Mouse (Mus musculus) activated CD4-positive, CD25-positive, alpha-beta regulatory T cell, adult 4 months (primary cell): ENCODE measurements around the gene Kat7. TPM values are rescaled to one million over a fixed set of nuclear protein-coding genes. Genes with fewer than 3 reads are reported as not detected.

Experiments
- ATAC-seq: one replicate; pipeline ENCODE4 v1.8.0; 2017
- polyA plus RNA-seq, 2 experiments: library from polyadenylated mRNA; unstranded; fragments of 100-300 nt; shearing (Covaris generic); gene quantifications; one replicate each; pipeline ENCODE4 v1.2.1; 2017

Gene Kat7
- polyA plus RNA-seq, 2 experiments from 2014 or later: 40.8 to 49.2 TPM

DNA sequence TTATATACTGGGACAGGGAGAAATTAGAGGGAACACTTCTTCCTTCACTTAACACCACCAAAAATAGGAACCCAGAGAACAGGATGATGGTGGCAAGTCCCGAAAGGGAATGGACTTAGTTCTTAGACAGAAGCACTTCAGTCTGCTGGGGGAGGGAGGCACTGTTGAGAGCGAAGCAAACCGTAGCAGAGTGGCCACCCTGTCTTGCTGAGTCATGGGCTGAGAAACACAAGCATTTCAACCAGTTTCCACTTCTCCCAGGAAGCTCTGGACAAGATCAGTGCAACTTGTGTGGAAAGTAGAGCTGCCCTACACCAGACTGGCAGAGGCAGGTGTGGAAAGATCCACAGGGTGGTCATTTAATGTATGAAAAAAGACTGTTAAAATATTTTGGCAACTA is 35.4 kb downstream of the Kat7 start:
- no peak for ATAC-seq

DNA sequence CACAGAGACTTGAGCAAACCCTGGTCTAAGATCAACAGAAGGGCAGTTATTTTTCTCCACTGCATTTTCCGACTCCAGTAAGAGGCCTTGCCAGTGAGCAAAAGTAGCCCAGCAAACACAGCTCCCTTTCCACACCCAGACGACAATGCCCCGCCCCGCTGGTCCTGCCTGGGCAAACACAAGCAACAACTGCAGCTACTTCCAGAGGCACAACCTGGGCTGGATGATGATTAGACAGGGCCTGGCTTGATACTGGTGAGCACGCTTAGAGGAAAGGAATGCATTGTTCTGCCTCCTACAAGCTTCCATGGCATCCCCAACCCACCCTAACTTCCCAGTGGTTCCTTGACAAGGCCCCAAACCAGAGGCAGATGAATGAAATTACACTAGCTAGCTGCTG is 36.4 kb downstream of the Kat7 start:
- ATAC-seq: no peak

DNA sequence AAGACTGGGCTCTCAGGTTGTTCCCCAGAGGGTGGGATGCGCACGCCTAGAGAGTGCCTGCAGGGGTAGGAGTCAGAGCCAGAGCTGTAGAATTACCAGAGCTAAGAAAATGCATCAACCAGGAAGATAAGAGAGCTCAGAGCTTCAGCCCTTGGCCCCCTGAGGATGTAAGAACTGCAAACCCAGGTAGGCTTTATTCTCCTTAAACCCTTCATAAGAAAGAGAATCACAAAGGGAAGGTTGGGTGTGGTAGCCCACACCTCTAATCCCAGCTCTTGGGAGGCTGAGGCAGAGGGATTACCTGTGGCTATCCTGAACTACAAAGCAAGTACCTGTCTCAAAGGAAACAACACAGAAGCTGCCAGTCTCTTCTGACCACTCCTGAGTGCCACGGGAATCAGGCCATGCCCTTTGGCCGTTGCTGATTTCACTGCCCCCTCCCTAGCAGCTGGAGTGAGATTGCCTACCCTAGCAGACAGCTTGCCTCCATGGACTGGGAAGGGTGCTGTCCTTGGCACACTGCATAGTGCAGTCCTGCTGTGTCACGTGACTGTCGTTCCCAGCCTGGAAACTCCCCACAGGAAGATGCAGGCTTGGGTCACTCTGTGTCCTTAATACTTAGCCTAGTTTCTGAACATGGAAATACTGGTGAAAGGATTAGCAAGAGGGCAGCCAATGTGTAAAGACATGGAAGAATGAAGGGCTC is 43.4 kb downstream of the Kat7 start:
- ATAC-seq: no peak

DNA sequence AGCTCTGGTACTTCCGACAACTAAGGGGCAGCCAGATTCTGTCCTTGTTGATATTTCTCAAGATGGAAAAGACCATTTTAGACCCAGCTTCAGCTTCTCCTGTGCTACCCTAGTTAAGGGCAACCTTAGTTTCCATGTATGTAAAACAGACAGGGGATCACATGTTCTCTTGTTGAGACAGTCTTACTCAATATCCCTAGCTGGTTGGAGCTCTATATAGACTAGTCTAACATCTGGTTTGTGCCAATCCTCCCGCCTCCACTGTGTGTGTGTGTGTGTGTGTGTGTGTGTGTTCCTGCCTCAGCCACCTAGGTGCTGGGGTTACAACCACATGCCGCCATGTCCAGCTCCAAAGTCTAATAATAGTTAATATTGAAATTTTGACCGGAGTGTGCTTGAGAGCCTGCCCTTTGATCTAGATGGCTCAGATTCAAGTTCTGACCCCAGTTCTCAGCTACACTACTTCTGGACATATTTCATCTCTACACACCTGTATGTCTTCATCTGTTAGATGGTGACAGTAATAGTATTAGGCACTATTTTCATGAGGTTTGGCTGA is 45.5 kb downstream of the Kat7 start:
- no peak for ATAC-seq

DNA sequence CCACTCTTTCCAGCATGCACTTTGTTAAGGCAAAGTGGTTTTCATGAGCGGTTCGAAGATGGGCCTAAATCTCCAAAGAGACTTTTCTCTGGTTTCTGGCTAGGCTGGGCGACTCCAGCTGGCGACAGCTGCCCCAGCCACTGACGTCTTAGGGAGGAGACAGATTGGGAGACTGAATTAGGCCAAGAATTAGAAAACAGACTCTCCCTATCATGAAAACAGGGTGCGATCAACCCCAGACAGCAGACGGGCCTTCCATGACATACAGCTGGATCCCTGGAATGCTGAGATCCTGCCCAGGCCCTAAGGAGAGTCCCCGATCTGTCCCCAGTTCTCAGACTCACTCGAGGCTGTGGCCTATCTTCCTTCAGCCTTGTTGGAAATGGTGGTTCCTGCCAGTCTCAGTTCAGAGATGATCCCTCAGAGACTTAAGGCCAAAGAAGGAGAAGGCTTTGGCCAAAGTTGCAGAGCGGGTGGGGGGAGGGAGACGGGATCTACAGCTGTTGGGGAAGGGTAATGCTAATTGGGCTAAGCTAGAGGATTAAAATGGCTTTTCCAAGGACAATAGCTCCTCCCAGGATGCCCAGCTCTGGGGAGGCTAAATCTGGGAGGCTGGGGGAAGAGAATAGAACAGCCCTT is 46.1 kb downstream of the Kat7 start:
- ATAC-seq: no peak

DNA sequence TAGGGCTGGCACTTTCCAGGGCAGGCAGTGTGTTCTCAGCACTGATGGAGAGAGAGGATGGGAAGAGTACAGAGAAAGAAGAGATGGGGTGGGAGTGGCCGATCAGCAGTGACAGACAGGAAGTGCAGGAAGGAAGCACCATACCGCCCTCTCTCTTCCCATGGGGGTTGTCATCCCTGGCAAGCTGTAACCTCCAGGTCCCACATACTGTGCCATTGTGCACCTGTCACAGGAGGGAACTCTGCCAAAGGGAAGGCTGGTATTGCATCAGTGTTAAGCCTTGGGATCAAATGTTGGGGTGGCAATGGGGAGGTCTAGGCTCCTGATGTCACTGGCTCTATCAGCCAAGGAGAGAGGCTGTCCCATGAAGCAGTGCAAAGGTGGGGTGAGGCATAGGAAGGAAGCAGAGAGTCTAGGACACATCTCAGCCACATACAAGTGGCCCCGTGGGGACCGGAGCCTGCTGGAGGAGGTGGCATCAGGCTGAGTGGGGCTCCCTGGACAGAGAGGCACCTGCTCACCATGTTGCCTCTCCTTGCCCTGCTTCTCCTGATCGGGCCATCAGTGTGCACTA is 48.8 kb downstream of the Kat7 start, which contains the start of gene Tac4:
TSS of gene Tac4 (plus strand) at position 352 of the 574 bp plus-strand sequence.
- no peak for ATAC-seq

DNA sequence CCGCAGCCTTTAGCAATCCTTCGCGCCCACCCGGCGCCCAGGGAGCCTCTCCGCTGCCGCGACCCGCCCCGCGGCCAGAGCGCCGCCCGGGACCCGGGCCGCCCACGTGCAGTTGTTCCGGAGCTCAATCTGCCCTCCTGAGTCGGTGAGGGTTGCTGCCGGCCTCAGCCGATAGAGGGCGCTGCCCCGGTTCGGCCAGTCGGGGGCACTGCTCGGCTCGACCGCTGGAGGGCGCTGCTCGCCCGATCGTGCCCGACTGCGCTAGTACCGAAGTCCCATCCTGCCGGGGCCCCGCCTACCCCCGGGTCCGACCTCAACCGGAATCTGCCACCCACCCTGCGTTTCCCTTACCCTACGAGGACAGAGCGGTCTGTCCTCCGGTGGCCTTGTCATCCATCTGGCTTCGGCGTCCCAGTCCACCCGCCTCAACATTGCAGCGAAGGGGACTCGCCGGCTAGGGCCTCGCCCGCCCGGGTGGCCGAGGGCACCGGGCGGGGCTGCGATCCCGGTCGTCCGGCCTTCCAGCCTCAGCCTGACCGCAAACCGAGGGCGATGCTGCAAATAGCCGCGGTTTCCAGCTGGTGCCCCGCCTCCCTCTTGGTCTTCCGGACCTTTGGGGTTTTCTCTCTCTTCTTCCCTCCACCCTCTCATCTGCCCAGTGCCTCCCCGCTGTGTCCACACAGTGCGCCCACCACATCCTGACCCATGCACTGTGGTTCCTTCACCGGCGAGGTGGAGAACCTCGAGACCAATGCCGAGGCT is 50.8 kb downstream of the Kat7 start:
- peak; percentile 84 for ATAC-seq

DNA sequence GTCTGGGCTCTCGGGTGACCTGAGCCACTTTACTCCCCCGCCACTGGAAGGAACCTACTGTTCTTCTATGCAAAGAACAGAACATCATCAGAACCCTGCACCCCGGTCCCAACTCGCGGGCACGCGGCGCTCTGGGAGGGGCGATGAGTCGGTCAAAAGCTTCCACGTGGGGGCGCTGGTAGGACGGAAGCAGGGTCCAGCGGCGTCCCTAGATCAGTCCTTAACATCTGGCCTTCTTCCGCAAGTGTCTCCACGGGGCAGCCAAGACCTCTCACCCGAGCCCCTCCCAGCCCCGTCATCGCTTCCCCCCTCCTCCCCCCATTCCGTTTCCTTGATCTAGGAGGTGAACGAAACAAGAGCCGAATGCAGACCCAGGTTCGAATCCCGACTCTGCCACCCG is 51.6 kb downstream of the Kat7 start:
- ATAC-seq: no peak

DNA sequence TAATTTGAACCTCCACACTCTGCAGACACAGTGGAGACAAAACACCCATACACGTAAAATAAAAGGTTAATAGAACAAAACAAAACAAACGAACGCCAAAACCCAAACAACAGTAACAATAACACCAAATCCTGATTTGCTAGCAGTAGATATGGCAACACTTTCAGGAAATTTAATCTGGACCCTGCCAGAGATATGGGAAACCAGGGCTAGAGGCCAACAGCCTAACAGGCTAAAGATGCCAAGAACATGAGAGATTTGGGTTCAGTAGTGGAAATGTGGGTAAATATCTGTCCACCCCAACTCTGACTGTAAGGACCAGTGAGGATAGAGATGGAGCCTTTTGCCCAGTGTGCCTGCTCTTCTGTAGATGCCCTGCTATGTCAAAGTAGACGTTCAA is 52.1 kb downstream of the Kat7 start:
- ATAC-seq: no peak

DNA sequence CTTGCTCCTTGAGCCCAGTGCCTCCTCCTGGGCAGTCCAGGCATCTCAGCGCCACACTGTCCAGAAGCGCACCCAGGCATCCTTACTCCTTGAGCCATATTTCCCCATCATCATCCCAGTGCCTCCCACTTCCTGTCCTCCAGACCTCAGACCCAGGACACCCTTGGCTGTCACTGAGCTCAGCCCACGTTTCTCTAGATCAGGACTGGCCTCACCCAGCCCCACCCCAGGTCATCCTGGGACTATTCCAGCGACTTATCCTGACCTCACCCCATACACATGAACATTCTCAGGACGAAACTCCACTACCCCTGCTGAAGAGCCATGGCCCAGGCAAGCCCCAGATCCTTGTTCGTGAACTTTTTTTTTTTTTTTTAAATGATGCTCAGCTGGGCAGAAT is 54.3 kb downstream of the Kat7 start:
- no peak for ATAC-seq

DNA sequence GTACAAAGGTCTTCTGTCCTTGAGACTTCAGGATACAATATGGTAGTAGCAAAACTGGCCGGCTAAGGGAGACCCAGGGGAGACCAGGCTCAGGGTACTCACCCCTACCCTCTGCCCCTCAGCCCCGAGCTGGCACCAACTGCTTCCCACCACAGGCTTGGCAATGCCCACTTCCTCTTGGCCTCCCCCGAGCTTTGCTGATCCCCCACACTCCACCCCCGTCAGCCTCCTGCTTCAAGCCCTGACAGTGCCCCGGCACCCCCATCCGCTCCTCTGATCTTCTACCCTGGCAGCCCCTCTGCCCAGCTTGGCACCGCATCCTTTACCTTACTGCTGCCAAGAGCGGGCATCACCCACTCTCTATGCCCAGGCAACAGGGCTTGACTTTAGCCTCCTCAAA is 55.9 kb downstream of the Kat7 start:
- ATAC-seq: no peak

DNA sequence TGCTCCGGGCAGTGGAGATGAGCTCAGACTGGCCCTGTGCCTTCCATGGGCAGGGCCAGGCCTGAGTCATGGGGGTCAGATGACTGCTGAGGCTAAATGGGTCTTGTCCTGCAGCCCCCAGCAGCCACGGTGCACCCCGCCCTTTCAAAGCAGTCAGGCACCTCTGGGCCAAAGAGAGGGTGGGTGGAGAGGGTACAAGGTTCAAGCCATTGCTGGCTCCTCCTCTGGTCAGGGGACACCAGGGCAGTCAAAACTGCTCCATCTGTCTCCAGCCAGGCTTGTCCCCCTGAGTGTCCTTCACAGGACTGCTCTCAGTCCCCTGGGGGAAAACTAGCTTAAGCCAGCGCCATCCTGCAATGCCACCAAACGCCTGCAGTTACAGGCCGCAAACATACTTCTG is 57.9 kb downstream of the Kat7 start:
- no peak for ATAC-seq

DNA sequence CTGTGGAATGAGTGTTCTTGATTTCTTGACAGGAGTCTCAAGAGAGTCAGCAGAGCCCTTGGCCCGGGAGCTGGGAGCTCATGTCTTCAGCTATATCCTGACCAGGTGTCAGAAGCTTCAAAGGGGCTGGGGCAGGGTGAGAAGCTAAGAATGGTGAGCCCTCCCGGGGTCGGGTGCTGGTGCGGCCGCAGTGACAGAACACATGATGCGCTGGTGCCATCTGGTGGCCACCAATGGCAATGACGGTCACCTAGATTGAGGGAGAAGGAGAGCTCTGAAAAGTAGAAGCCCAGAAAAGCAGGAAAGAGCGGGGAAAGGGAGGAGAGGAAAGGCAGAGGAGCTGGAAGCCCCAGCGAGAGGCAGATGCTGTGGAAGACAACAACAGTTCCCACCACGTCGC is 58.8 kb downstream of the Kat7 start:
- ATAC-seq: peak; percentile 57

DNA sequence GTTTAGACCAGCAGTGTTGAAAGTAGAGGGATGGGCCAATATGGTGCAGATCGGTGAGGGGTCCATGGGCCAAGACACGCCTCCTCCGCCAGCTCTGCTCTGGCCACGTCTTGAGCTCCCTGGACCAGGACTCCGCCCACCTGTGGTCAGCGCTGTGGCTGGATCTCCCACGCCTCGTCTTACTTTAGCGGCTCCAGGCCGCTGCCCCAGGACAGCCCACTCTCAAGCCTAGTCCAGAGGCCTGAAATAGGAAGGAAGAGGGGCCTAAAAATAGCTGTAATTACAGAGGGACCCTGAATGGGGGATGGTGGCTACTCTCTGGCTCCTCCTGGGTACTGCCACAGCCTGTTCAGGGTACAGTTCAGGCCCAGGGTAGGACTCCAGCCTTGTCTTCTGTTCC is 59.9 kb downstream of the Kat7 start:
- no peak for ATAC-seq

DNA sequence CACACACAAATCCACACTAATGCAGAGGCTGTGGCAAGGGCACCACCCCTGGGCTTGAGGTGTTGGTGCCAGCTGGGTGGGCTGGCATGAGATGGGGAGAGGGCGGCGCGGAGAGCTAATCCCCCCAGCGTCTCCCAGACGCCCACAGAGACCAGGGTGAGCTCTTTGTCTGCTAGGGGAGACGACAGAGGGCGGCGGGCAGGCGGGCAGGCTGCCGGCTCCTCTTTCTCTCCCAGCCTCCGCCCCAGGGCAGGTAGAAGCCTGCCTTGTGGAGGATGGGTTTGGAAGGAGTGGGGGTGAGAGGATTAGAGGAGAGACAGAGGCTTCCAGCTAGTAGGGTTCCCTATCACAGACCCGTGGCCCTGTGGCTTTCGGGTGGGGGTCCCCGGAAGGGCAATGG is 63.0 kb downstream of the Kat7 start:
- no peak for ATAC-seq

DNA sequence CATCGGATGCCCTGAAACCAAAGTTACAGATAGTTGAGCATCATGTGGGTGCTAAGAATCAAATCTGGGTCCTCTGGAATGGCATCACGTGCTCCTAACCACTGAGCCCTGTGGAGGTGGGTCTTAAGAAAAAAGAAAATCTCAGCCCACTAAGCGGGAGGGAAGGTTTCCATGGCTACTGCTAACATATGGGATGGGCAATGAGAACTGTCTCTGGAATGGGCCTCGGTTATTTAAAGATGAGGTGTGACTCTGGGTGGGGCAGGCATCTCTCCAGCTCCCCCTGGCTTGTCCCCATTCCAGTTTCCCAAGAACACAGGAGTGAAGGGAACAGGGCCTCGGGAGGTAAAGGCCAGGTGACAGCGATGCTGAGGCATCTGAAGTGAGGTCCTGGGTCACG is 64.6 kb downstream of the Kat7 start:
- no peak for ATAC-seq

DNA sequence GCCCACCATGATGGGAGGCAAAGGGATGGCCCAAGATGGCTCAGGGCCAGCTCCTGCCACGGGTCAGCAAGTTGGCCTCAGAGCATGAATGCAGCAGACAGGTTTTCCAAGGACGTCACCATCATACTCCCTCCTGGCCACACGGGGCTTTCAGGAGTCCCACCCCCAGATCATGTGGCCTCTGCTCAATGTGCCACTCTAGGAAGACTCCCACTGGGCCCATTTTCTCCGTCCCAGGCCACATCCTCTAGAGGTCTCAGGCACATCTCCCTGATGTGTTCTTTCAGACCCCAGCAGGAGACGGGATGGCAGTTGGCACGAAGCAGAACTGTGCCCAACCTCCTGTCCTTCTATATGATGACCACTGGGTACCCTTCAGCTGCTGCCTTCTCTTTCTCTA is 67.4 kb downstream of the Kat7 start:
- no peak for ATAC-seq

DNA sequence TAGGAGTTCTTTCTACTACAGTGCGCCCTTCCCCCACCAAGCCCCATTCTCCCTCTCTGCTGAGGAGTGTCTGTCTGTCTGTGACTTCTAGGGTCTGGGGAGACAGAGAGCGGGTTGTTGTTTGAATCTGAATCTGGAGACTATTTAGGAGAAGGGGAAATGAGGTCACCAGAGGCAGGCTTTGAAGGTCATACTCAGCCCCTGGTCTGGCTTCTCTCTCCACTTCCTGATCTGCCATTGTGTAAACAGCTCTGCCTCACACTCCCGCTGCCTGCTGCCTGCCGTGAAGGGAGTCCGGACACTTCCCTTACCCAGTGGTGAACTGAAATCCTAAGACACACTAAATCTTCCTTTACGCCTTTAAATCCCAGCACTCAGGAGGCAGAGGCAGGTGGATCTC is 71.6 kb downstream of the Kat7 start:
- no peak for ATAC-seq

DNA sequence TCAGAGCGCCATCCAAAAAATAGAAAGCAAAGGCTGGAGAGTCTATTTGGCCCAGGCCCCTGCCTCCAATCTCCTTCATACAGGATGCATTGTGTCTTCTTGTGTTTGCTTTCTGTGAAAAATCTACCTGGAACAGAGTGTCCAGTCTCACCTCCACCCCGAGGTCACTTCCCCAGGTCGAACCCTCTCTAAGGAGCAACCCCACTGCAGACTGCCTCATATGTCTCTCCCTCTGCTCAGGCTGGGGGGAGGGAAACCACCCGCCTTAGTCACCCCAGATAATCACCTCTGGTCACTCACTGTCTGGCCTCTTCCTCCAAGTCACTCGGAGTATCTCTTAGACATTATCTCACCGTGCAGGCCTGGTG is 77.7 kb downstream of the Kat7 start:
- ATAC-seq: no peak

DNA sequence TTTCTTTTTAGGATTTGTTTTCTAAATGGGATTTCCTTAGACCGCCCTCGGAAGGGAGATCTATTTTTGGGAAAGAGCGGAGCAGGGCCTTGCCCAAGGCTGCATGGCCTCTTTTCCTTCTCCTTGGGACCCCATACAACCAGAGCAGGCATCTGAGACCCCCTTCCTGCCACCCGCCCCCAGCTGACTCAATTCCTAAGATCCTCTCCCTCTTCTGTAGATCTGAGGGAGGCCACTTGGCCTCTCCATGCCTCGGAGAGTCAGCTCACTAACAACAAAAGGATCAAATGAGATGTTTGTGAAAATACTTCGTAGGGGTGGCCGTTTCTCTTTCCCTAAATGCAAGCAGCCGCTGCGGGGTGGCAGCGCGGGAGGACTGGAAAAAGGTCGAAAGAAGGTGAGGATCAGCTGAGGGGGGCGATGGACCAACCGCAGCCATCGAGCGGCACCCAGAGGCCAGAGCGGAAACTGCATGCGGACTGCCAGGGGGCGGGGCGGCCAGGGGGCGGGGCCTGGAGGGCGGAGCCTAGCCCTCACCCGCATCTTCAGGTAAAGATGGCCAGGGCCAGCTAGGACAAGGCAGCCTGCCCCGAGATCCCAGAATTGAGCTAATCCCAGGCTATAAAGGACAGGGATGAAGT is 78.2 kb downstream of the Kat7 start:
- peak; percentile 23 for ATAC-seq

DNA sequence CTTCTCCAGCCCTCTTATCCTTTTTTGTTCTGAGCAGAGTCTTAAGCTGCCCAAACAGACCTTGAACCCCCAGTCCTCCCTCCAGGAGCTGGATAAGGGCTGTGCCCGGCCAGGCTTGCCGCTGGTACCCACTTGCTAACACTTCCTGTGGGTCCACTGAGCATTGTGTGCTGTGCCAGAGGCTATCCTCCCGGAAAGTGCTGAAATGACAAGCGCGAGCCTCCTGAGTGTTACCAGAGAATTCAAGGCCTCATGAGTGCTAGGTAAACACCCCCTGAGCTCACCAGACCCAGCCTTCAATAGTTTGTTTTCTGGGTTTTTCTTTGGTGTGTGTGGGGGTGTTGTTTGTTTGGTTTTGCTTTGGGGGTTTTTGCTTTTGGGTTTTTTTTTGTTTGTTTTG is 82.6 kb downstream of the Kat7 start:
- ATAC-seq: no peak

DNA sequence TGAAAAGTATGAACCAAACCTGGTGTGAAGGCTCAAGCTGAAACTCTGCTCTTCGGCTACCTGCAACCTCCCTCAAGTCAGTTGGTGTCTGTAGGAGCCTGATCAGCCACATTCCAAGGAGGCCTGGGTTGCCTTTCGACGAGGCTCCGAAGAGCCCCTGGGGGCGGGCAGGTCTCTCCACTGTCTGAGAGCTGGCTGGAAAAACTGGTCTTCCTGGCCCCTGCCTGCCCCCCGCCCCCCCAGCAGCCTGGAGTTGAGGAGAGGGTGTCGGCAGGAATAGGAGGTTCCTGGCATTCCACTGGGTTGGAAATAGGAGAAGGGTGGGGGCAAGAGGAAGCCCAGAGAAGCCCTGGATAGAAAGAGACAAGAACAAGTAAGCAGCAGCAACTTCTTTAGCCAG is 84.6 kb downstream of the Kat7 start:
- ATAC-seq: no peak
